Mouse (Mus musculus) embryonic facial prominence, embryonic 11.5 days (tissue): Measurements from ENCODE around the gene Rasgef1a. TPM values are rescaled to one million over a fixed set of nuclear protein-coding genes. Genes with fewer than 3 reads are reported as not detected.

Source experiments
- ATAC-seq: fragments of 200-750 bp; cut with Nextera tagmentation; replicated peaks from 2 replicates; pipeline ENCODE4 v1.8.0; 2017; ENCODE audit warnings: low read depth; ENCODE audit not compliant: insufficient number of reproducible peaks, low FRiP score, low TSS enrichment
- DNase-seq: peaks from one replicate; pipeline ENCODE4 v3.0.0-alpha.2; 2015; ENCODE audit warnings: low spot score
- H3K27ac ChIP-seq: fragments of 300-500 bp; sonication (generic); replicated peaks from 2 replicates; pipeline ENCODE4 v1.5.1; 2014; ENCODE audit warnings: mild to moderate bottlenecking, low read depth, low read length, control low read depth
- H3K27me3 ChIP-seq: fragments of 300-500 bp; sonication (generic); 2 replicates; pipeline ENCODE4 v1.6.1; 2014; ENCODE audit warnings: mild to moderate bottlenecking, low read length, moderate library complexity, mixed read lengths; ENCODE audit not compliant: control insufficient read depth, insufficient read depth
- H3K36me3 ChIP-seq: fragments of 300-500 bp; sonication (generic); replicated peaks from 2 replicates; pipeline ENCODE4 v1.6.1; 2014; ENCODE audit warnings: low read depth, mild to moderate bottlenecking, low read length, moderate library complexity, mixed read lengths; ENCODE audit not compliant: control insufficient read depth, insufficient read depth
- H3K4me1 ChIP-seq: fragments of 300-500 bp; sonication (generic); 2 replicates; pipeline ENCODE4 v1.6.1; 2014; ENCODE audit warnings: low read length, mixed read lengths; ENCODE audit not compliant: control insufficient read depth, insufficient read depth
- H3K4me2 ChIP-seq: fragments of 300-500 bp; sonication (generic); 2 replicates; pipeline ENCODE4 v1.6.1; 2014; ENCODE audit warnings: low read depth, mild to moderate bottlenecking, control low read depth, low read length, moderate library complexity
- H3K4me3 ChIP-seq: fragments of 300-500 bp; sonication (generic); 2 replicates; pipeline ENCODE4 v1.5.1; 2014; ENCODE audit warnings: low read depth, low read length, control low read depth
- H3K9ac ChIP-seq: fragments of 300-500 bp; sonication (generic); replicated peaks from 2 replicates; pipeline ENCODE4 v1.6.1; 2014; ENCODE audit warnings: mild to moderate bottlenecking, control low read depth, low read length
- H3K9me3 ChIP-seq: fragments of 300-500 bp; sonication (generic); replicated peaks from 2 replicates; pipeline ENCODE4 v1.6.1; 2016; ENCODE audit warnings: mild to moderate bottlenecking, low read length, inconsistent platforms, mixed read lengths; ENCODE audit not compliant: control insufficient read depth
- WGBS: fragments of 180-500 bp; shearing (Covaris S2); extraction: QIAGEN DNeasy Blood & Tissue Kit; methylation state at CpG from one replicate; pipeline ENCODE4 v1.1.7; 2014; 5-methylcytosine and 5-hydroxymethylcytosine counted together
- polyA plus RNA-seq: library from polyadenylated mRNA; unstranded; fragments of >200 nt; fragmentation: Nextera tagmentation; extraction: Ambion mirVana; gene quantifications from 2 replicates; pipeline ENCODE4 v1.2.1, GENCODE M21; 2014

Rasgef1a gene
- polyA plus RNA-seq, 1 experiment from 2014 or later: 0.24 TPM

DNA sequence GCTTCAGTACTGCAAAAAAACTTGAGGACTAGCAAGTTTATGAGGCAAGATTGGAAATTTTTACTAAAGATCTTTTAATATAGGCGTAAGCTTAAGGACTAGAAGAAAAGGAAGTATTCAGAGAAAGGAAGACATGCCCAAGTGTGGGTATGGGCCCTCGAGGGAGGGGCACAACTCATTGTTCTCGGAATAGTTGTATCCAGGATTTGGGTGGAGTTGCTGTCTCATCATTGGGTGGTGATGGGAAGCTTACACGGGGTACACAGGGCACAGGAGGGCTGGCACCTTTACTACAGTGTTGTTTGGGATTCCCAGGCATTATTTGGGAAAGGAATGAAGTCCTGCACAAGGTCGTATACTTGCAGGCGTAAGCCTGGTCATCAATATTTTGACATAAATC lies 24.4 kb downstream of the Rasgef1a start:
- Histone ChIP-seq H3K9ac (no peak overlapping the region), H3K4me3 (no peak overlapping the region), H3K4me2 (no peak overlapping the region), H3K27me3 (no peaks in the 10 kb centered on the region), H3K9me3 (no peaks in the 10 kb centered on the region), H3K27ac (no peak overlapping the region), H3K4me1 (no peaks in the 10 kb centered on the region), H3K36me3 (no peaks in the 10 kb centered on the region)
- DNase-seq: no peak
- WGBS: 75% methylated on average over 6 of the region's 6 CpGs
- ATAC-seq: no peak

DNA sequence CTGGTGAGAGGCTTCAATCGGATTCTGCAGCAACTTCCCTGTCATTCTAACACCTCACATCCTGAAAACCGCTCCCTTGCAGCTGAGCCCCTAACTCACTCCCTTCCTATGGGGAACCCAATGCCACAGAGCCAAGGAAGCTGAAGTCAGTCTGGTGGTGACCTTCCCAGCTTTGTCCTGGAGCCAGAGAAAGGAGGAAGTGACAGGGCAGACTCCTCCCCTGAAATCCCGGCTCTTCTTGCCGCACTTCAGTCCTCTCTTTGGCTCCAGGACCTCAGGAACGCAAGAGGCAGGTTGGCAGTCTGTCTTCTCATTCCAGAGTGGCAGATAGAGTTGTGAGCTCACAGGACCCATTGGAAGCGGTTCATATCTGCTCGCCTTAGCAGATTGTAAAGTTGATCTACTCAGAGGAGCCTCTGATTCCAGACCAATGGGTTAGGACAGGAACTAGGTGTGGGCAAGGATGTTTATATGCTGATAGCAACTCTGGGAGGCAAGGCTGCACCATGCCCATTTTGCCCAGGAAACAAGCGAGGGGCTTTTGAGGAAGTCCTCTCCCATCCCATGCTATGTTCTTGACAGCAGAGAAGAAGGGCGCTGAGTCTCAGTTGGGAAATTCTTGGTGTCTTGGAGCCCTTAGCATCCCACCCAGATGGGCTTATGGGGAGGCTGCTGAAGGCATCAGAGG lies 25.0 kb downstream of the Rasgef1a start:
- Histone ChIP-seq H3K9ac (no peak overlapping the region), H3K36me3 (no peaks in the 10 kb centered on the region), H3K4me1 (no peaks in the 10 kb centered on the region), H3K27ac (no peak overlapping the region), H3K4me3 (no peak overlapping the region), H3K4me2 (no peak overlapping the region), H3K9me3 (no peaks in the 10 kb centered on the region), H3K27me3 (no peaks in the 10 kb centered on the region)
- WGBS: 79% methylated on average over 9 of the region's 9 CpGs
- ATAC-seq (no peak), DNase-seq (no peak)

DNA sequence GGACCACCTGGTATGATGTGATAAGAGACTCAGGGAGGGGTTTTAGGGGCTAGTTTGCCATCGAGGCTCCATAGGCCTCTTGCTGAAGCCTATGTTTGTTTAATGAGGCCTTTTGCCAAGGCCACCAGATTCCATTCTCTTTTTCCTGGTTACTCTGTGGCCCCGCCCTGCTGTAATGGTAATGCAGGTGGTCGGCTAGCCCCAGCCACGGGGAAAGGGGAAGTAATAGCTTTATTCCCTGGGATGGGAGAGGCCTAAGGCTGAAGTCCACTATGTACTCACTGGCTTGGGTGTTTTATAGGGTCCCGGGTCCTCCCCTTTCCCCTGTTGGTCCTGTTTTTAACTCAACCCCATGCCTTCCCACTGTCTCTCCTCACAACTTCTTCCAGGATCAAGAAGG lies 25.6 kb downstream of the Rasgef1a start:
- H3K4me1 ChIP-seq: no peaks in the 10 kb centered on the region

DNA sequence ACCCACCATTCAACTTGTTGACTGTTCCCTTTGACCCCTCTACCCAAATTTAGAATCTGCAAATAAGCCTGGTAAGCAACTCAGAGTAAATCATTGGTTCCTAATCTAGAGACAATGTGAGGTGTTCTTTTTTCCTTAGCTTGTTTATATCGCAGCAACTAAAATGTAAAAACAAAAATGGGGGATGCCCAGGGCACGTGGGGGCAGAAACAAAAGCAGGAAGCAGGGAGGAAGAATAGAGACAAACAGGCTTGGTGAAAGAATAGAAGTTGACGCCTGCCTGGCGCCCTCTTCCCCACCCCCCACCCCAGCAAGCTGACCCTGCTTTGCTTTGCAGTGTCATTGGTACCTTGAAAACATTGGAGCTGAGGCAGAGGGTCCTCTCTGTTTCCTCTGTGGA lies 33.9 kb downstream of the Rasgef1a start:
- ATAC-seq (no peak), DNase-seq (no peak)
- Histone ChIP-seq H3K9me3 (no peaks in the 10 kb centered on the region), H3K4me3 (no peak overlapping the region), H3K4me1 (no peaks in the 10 kb centered on the region), H3K36me3 (no peaks in the 10 kb centered on the region), H3K4me2 (no peak overlapping the region), H3K9ac (no peak overlapping the region), H3K27me3 (no peaks in the 10 kb centered on the region), H3K27ac (no peak overlapping the region)
- 63% methylated on average over 4 of the region's 4 CpGs for WGBS

More for the DNA sequence above, 25.6 kb downstream of the Rasgef1a start:
- H3K27me3 ChIP-seq: no peaks in the 10 kb centered on the region
- no peaks in the 10 kb centered on the region for H3K36me3 ChIP-seq
- no peak overlapping the region for H3K4me2 ChIP-seq
- H3K27ac ChIP-seq: no peak overlapping the region
- ATAC-seq (no peak), DNase-seq (no peak)
- WGBS: 66% methylated on average over 5 of the region's 5 CpGs
- H3K9ac ChIP-seq: no peak overlapping the region
- no peak overlapping the region for H3K4me3 ChIP-seq
- H3K9me3 ChIP-seq: no peaks in the 10 kb centered on the region

- Histone ChIP-seq H3K27ac (no peak overlapping the region), H3K4me3 (no peak overlapping the region), H3K9me3 (no peaks in the 10 kb centered on the region), H3K4me1 (no peaks in the 10 kb centered on the region), H3K4me2 (no peak overlapping the region), H3K36me3 (no peaks in the 10 kb centered on the region), H3K9ac (no peak overlapping the region), H3K27me3 (no peaks in the 10 kb centered on the region)
- DNase-seq (no peak), ATAC-seq (no peak)
- 61% methylated on average over 7 of the region's 7 CpGs for WGBS
Observed at GRCm38 (mm10) chr6:118045892-118046291, 34.7 kb downstream of the Rasgef1a start.

DNA sequence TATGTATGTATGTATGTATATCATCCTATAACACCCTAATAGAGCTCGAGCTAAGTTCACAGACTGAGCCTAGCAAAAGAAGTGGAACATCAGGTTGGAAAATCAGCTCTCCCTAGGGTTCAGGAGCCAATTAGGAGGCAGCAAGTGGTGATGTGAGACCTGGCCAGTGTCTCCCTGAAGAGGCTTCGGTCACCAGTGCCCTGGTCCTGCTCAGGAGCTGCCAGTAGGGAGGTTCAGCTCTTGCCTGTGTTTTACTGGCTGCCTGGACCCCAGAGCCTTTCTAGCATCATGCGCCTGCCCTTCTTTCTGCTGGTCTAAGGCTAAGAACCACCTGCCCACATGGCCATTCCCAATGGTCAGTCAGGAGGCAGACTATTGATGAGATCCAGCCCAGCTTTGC lies 35.3 kb downstream of the Rasgef1a start:
- Histone ChIP-seq H3K4me2 (no peak overlapping the region), H3K27ac (no peak overlapping the region), H3K4me3 (no peak overlapping the region), H3K4me1 (no peaks in the 10 kb centered on the region), H3K9ac (no peak overlapping the region), H3K36me3 (no peaks in the 10 kb centered on the region), H3K9me3 (no peaks in the 10 kb centered on the region), H3K27me3 (no peaks in the 10 kb centered on the region)
- DNase-seq: no peak
- 81% methylated on average over 3 of the region's 3 CpGs for WGBS
- no peak for ATAC-seq

- H3K9ac ChIP-seq: no peak overlapping the region
- ATAC-seq: no peak
Observed at GRCm38 (mm10) chr6:118046924-118047323, 35.7 kb downstream of the Rasgef1a start.

DNA sequence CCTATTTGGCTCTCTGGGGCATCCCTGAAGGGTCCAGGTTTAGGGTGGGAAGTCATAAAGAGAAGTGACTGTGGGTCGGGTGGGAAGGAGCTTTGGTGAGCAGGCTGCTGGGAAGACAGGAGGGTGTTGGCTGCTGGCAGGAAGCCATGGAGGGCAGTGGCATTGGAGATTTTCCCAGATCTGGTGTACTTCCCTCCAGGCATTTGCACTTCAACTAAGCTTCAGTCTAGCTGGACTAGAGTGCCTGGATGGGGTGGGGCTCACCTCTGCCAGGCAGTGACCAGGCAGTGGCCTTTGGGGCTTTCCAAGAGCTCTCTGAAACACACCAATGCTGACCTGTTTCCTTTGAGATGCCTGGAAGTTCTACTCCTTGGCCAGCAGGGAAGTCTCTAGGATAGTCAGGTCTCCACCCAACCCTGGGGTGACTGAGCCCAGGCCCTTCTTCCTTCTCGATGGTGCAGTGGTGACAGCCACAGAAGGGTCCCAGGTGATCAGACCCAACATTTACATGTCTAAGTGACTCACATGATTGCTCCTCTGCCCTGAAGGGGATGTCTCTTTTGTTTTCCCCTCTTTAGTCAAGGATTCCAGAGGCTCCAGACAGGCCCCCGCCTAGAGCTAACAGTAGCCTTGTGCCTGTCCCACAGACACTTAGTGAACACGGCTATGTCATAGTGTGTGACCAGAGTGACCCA lies 36.7 kb downstream of the Rasgef1a start:
- H3K36me3 ChIP-seq: no peaks in the 10 kb centered on the region
- H3K27ac ChIP-seq: no peak overlapping the region
- H3K9ac ChIP-seq: no peak overlapping the region
- H3K9me3 ChIP-seq: no peaks in the 10 kb centered on the region
- H3K4me2 ChIP-seq: no peak overlapping the region
- ATAC-seq (no peak), DNase-seq (no peak)
- WGBS: 78% methylated on average over 4 of the region's 4 CpGs
- no peaks in the 10 kb centered on the region for H3K4me1 ChIP-seq
- no peak overlapping the region for H3K4me3 ChIP-seq
- H3K27me3 ChIP-seq: no peaks in the 10 kb centered on the region

More at GRCm38 (mm10) chr6:118046924-118047323, 35.7 kb downstream of the Rasgef1a start:
- H3K4me1 ChIP-seq: no peaks in the 10 kb centered on the region
- H3K27ac ChIP-seq: no peak overlapping the region
- no peaks in the 10 kb centered on the region for H3K9me3 ChIP-seq
- H3K36me3 ChIP-seq: no peaks in the 10 kb centered on the region
- no peak for DNase-seq
- H3K4me3 ChIP-seq: no peak overlapping the region
- H3K4me2 ChIP-seq: no peak overlapping the region
- H3K27me3 ChIP-seq: no peaks in the 10 kb centered on the region
